ENCODE assay signal across 7 mouse cellular contexts in genomic region chr7:127876467-127877348, GRCm38 (mm10). TPM values are rescaled to one million over a fixed set of nuclear protein-coding genes. Genes with fewer than 3 reads are reported as not detected.
DNase-seq lines count a peak whose midpoint lies in the region; ATAC-seq lines count a peak whose summit lies in the region.

Zfp668 (minus strand) TSS chr7:127876828.

- peaks cover 21% of the 10 kb centered on the region for H3K4me1 ChIP-seq in intestine, embryonic 16.5 days (ENCODE audit: control insufficient read depth, insufficient read depth, low read length)
- H3K4me1 ChIP-seq in midbrain, embryonic 11.5 days (ENCODE audit: control insufficient read depth, insufficient read depth, low read length) = peaks cover 17% of the 10 kb centered on the region

- peak within 1 kb of the TSS; percentile 100 for H3K27ac ChIP-seq in intestine, embryonic 16.5 days (ENCODE audit: low read length)
- H3K27ac ChIP-seq in midbrain, embryonic 11.5 days (ENCODE audit: low read depth, low read length) = peak within 1 kb of the TSS; percentile 99

- intact Hi-C loops in gastrocnemius, postnatal 36 days (cut with DNase I) = loop anchor here (5.0 kb wide), 1 partner anchor 74 kb away; the partner anchor contains the start of gene Hsd3b7
- intact Hi-C loops in left cerebral cortex, postnatal 36 days (cut with DNase I) = loop anchor here (2.0 kb wide), 1 partner anchor 36 kb away; the partner anchor contains the start of gene Kat8

- under 1% methylated on average over 60 of the region's 60 CpGs for WGBS in intestine, embryonic 16.5 days
- under 1% methylated on average over 60 of the region's 60 CpGs for WGBS in midbrain, embryonic 11.5 days

- peak; percentile 78 for ATAC-seq in intestine, embryonic 16.5 days
- ATAC-seq in midbrain, embryonic 11.5 days (ENCODE audit: low FRiP score) = peak; percentile 50

- peak within 1 kb of the TSS; percentile 72 for H3K4me2 ChIP-seq in intestine, embryonic 16.5 days (ENCODE audit: low read depth, low read length)
- H3K4me2 ChIP-seq in midbrain, embryonic 11.5 days = peak within 1 kb of the TSS; percentile 69

- H3K36me3 ChIP-seq in intestine, embryonic 16.5 days (ENCODE audit: control insufficient read depth, insufficient read depth, low read length) = peaks cover 31% of the 10 kb centered on the region
- peaks cover 29% of the 10 kb centered on the region for H3K36me3 ChIP-seq in midbrain, embryonic 11.5 days (ENCODE audit: control insufficient read depth, insufficient read depth, low read length)

- H3K27me3 ChIP-seq in intestine, embryonic 16.5 days (replicated peaks; ENCODE audit: control insufficient read depth, insufficient read depth, low read length) = no peaks in the 10 kb centered on the region
- H3K27me3 ChIP-seq in midbrain, embryonic 11.5 days (ENCODE audit: control insufficient read depth, insufficient read depth, low read length) = no peaks in the 10 kb centered on the region

- peak within 1 kb of the TSS; percentile 99 for H3K9ac ChIP-seq in intestine, embryonic 16.5 days (ENCODE audit: low read depth, low read length)
- H3K9ac ChIP-seq in midbrain, embryonic 11.5 days (ENCODE audit: low read length) = peak within 1 kb of the TSS; percentile 99

- peak; percentile 91 for DNase-seq in adrenal gland, adult 2 months
- DNase-seq in embryo, embryonic 11.5 days (ENCODE audit: low read depth, low spot score) = peak; percentile 89
- peak; percentile 85 to 91 for DNase-seq in gastrocnemius, postnatal 36 days
- peak; percentile 88 to 90 for DNase-seq in left cerebral cortex, postnatal 36 days (ENCODE audit: low spot score in 2 of 2)
- DNase-seq in midbrain, embryonic 11.5 days (ENCODE audit: low spot score, missing footprints) = peak; percentile 100
- DNase-seq in skeletal muscle tissue, adult 2 months (ENCODE audit: low read depth, low spot score) = peak; percentile 84

- peak within 1 kb of the TSS; percentile 99 for H3K4me3 ChIP-seq in intestine, embryonic 16.5 days (ENCODE audit: low read length)
- peak within 1 kb of the TSS; percentile 95 for H3K4me3 ChIP-seq in midbrain, embryonic 11.5 days (ENCODE audit: low read depth, low read length)

- no peaks in the 10 kb centered on the region for H3K9me3 ChIP-seq in intestine, embryonic 16.5 days (ENCODE audit: control insufficient read depth, low read length)
- H3K9me3 ChIP-seq in midbrain, embryonic 11.5 days (ENCODE audit: control insufficient read depth, low read length) = no peaks in the 10 kb centered on the region

RNA-seq across cellular contexts. Expression of gene Zfp668, which starts in this region (rescaled TPM):
- 1 to 10 TPM; 7.2 to 9.7 TPM for total RNA-seq in adrenal gland, adult 2 months (2021)
- 8.1 and 10.3 TPM in 2 replicates for polyA plus RNA-seq in adrenal gland, adult 2 months (2012; rRNA removed)
- 1 to 10 TPM; 2.4 to 3.6 TPM for total RNA-seq in gastrocnemius, postnatal 36 days (2021)
- 11.6 and 14.6 TPM in 2 replicates for polyA plus RNA-seq in intestine, embryonic 16.5 days (2015; fragmentation: Nextera tagmentation; extraction: Ambion mirVana)
- total RNA-seq in left cerebral cortex, postnatal 36 days (2021) = 10 to 100 TPM; 20.0 to 26.4 TPM
- 20.3 and 24.3 TPM in 2 replicates for polyA plus RNA-seq in midbrain, embryonic 11.5 days (2014; fragmentation: Nextera tagmentation; extraction: Ambion mirVana)

Comparison
In these comparisons a context has a peak if more than half of its experiments do, and no peak if none do; other contexts are left out.
1. Peak in every context shown above with its lines: DNase-seq, ATAC-seq, H3K4me3 ChIP-seq and H3K27ac ChIP-seq.